Mouse (Mus musculus) lung, postnatal 0 days (tissue): ENCODE data around the gene Pi16. TPM values are rescaled to one million over a fixed set of nuclear protein-coding genes. Genes with fewer than 3 reads are reported as not detected.
"Not testable (repeated sequence)": the region's sequence is repeated elsewhere in the genome, so short reads cannot be mapped to it uniquely, and the experiment has no call there.

Experiments
- ATAC-seq: fragments of 200-750 bp; cut with Nextera tagmentation; 2 replicates; pipeline ENCODE4 v1.8.0; 2017; ENCODE audit warnings: moderate library complexity
- DNase-seq: peaks from one replicate; pipeline ENCODE4 v3.0.0-alpha.2; 2016; ENCODE audit warnings: low spot score
- H3K27ac ChIP-seq: fragments of 300-500 bp; sonication (generic); 2 replicates; pipeline ENCODE4 v1.5.1; 2014; ENCODE audit warnings: antibody characterized with exemption, mild to moderate bottlenecking, low read length, mixed read lengths
- H3K27me3 ChIP-seq: fragments of 300-500 bp; sonication (generic); replicated peaks from 2 replicates; pipeline ENCODE4 v1.6.1; 2014; ENCODE audit warnings: low read length, mixed read lengths; ENCODE audit not compliant: insufficient read depth
- H3K36me3 ChIP-seq: fragments of 300-500 bp; sonication (generic); 2 replicates; pipeline ENCODE4 v1.6.1; 2014; ENCODE audit warnings: low read length, mixed read lengths; ENCODE audit not compliant: insufficient read depth
- H3K4me1 ChIP-seq: fragments of 300-500 bp; sonication (generic); 2 replicates; pipeline ENCODE4 v1.6.1; 2014; ENCODE audit warnings: antibody characterized with exemption, low read depth, low read length, mixed read lengths; ENCODE audit not compliant: insufficient read depth
- H3K4me2 ChIP-seq: fragments of 300-500 bp; sonication (generic); replicated peaks from 2 replicates; pipeline ENCODE4 v1.6.1; 2014; ENCODE audit warnings: low read depth, mild to moderate bottlenecking, low read length, moderate library complexity, mixed read lengths
- H3K4me3 ChIP-seq: fragments of 300-500 bp; sonication (generic); 2 replicates; pipeline ENCODE4 v1.5.1; 2014; ENCODE audit warnings: low read depth, low read length
- H3K9ac ChIP-seq: fragments of 300-500 bp; sonication (generic); replicated peaks from 2 replicates; pipeline ENCODE4 v1.6.1; 2014; ENCODE audit warnings: low read depth, mild to moderate bottlenecking
- H3K9me3 ChIP-seq: fragments of 300-500 bp; sonication (generic); 2 replicates; pipeline ENCODE4 v1.6.1; 2016; ENCODE audit warnings: low read length, mixed read lengths
- CTCF ChIP-seq: IDR thresholded peaks from 2 replicates; pipeline ENCODE4 v1.5.1; 2016; ENCODE audit warnings: antibody characterized with exemption, mild to moderate bottlenecking
- EP300 ChIP-seq: IDR thresholded peaks from 2 replicates; pipeline ENCODE4 v1.6.1; 2016; ENCODE audit warnings: antibody characterized with exemption, mild to moderate bottlenecking, control low read depth
- WGBS: fragments of 180-500 bp; shearing (Covaris S2); extraction: QIAGEN DNeasy Blood & Tissue Kit; methylation state at CpG from one replicate; pipeline ENCODE4 v1.1.7; 2014; 5-methylcytosine and 5-hydroxymethylcytosine counted together
- polyA plus RNA-seq: library from polyadenylated mRNA; unstranded; fragments of >200 nt; fragmentation: Nextera tagmentation; extraction: Ambion mirVana; gene quantifications from 2 replicates; pipeline ENCODE4 v1.2.1, GENCODE M21; 2015

Pi16 gene
- polyA plus RNA-seq: 2.2 and 2.8 TPM in 2 replicates

DNA sequence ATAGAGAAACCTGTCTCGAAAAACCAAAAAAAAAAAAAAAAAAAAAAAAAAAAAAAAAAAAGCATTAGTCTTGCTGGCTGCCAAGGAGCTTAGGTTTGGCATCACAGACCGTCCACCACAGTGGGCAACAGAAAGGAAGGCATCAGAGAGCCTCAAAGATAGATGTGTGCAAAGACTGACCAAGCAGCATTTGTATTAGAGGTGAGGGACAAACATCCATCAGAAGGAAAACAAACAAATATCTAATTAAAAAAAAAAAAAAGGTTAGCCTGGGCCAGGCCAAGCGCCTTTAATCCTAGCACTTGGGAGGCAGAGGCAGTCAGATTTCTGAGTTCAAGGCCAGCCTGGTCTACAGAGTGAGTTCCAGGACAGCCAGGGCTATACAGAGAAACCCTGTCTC, at the start of gene Pi16:
TSS of gene Pi16 (plus strand) at position 301 of the 400 bp plus-strand sequence.
- DNase-seq, H3K36me3 ChIP-seq, H3K4me1 ChIP-seq, H3K9me3 ChIP-seq, H3K27me3 ChIP-seq, H3K9ac ChIP-seq, H3K4me3 ChIP-seq, H3K4me2 ChIP-seq, H3K27ac ChIP-seq, ATAC-seq: not testable (repeated sequence)
- 84% methylated on average over 3 of the region's 3 CpGs for WGBS

DNA sequence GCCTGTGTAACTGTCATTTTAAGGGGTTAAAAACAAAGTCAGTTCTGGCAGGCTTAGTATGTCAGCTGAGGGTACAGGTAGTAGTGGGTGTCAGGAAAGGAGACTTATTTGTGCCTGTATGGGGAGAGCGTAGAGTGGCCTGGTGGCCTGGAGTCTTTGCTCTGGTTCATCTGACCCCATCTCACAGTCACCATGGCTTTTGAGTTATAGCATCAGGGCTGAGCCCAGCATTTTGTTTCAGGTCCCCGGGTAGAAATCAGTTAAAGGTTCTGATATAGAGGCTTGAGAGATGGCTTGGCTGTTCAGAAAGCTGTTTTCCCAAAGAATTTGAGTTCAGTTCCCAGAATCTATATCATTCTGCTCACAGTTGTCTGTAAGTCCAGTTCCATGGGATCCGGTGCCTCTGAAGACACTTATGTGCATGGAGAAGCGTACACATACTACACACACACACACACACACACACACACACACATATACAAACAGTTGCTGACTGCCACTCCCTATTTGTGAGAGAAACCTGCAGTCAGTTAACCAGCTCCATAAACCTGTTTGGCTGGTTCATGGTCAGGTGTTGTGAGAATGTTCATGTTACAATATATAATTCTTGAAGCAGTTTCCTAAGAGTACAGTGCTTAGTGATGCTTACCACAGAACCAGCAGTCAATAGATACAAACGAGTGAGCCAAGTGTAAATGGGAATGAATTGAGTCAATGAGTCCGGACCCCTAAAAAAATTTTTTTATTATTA, 49.4 kb upstream of the Pi16 start:
- no peak overlapping the region for H3K9ac ChIP-seq
- H3K4me3 ChIP-seq: peak overlapping the region; percentile 76
- peak; percentile 85 for DNase-seq
- H3K27ac ChIP-seq: peak overlapping the region; percentile 95
- H3K9me3 ChIP-seq: no peaks in the 10 kb centered on the region
- no peaks in the 10 kb centered on the region for H3K27me3 ChIP-seq
- peak overlapping the region; percentile 69 for H3K4me2 ChIP-seq
- TF ChIP-seq CTCF: no peak
- peak; percentile 69 for ATAC-seq
- H3K4me1 ChIP-seq: peaks cover 4% of the 10 kb centered on the region; the same call in 1 of the 2 replicates
- no peaks in the 10 kb centered on the region for H3K36me3 ChIP-seq
- 47% methylated on average over 6 of the region's 6 CpGs for WGBS

DNA sequence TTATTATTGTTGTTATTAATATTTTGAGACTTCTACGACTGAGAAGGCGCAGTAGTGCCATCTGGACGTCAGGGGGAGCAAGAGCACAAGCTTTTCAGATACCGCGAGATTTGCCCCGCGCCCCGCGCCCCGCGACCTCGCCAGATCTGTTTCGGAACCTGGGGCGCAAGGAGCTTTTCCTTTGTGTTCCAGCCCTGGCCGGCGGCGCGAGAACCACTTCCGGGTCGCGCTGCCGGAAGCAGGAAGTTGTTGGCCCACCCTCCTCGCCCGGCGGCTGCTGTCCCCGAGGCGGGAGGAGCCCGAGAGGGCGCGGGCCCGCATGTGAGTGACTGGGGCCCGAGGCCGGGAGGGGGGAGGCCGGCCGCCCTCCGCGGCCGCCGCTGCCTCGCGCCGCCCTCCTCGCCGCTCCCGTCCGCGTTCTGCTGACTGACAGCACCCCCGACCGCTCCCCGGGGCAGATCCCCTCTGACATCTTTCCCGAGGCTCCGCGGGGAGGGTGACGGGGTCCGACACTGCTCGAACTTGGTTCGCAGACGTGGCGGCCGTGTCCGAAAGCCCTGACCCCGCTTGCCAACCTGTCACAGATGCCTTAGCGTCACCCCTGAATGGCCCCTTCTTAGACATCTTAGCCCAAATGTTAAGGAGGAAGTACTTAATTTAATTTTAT, 48.7 kb upstream of the Pi16 start, which contains the start of gene BC004004:
TSS of gene BC004004 (plus strand) at position 107 of the 667 bp plus-strand sequence.
- Histone ChIP-seq H3K27ac (peak within 1 kb of the TSS; percentile 95), H3K4me2 (peak within 1 kb of the TSS; percentile 69), H3K36me3 (no peaks in the 10 kb centered on the region), H3K9ac (peak within 1 kb of the TSS; percentile 92), H3K9me3 (no peaks in the 10 kb centered on the region), H3K27me3 (no peaks in the 10 kb centered on the region), H3K4me3 (peak within 1 kb of the TSS; percentile 76), H3K4me1 (peaks cover 4% of the 10 kb centered on the region; the same call in 1 of the 2 replicates)
- DNase-seq (peak; percentile 99), ATAC-seq (peak; percentile 95)
- TF ChIP-seq CTCF (peak; percentile 72), EP300 (peak; percentile 76)
- 0% methylated on average over 52 of the region's 63 CpGs for WGBS

DNA sequence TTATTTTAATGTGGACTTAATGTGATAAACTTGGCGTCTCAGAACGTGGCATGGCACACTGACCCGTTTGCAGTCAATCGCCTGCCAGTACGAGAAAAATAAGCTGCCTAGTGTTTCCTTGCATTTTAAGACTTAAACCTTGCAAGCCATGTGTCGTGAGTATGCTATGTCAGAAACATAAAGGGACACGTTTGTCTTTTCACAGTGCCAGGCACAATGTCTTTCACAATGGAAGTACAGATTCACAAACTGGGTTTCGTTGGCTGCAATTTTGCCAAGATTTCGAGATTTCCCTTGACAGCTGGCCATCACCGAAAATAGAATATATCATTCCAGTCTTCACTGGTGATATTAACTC, 48.2 kb upstream of the Pi16 start:
- H3K9ac ChIP-seq: peak overlapping the region; percentile 92
- ATAC-seq (no peak), DNase-seq (no peak)
- peaks cover 3% of the 10 kb centered on the region; the same call in 1 of the 2 replicates for H3K4me1 ChIP-seq
- peak overlapping the region; percentile 95 for H3K27ac ChIP-seq
- H3K4me2 ChIP-seq: peak overlapping the region; percentile 69
- no peaks in the 10 kb centered on the region for H3K27me3 ChIP-seq
- H3K36me3 ChIP-seq: no peaks in the 10 kb centered on the region
- H3K9me3 ChIP-seq: no peaks in the 10 kb centered on the region
- peak overlapping the region; percentile 76 for H3K4me3 ChIP-seq
- WGBS: 13% methylated on average over 10 of the region's 10 CpGs
- no peak for TF ChIP-seq CTCF
- no peak for TF ChIP-seq EP300

DNA sequence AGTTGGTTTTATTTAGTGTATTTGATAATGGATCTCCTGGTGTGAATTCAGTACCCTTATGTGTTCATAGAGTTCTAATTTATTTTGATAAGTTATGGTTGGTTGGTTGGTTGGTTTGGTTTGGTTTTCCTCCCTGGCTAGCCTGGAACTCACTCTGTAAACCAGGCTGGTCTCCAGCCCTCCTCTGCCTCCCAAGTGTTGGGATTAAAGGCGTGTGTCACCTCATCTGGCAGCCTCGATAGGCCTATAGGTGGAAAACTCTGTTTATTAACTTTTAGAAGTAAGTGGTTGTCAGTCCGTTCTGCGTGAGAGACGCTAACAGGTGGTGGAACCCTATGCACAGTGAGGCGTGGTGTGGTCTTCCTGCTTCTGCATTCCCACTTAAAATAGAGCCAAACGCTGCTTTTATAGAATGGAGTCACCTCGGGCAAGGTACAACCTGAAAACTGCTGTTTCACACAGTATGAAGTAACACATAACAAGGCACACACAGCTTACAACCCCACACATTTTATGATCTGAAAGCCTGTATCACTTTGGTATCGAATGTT, 47.3 kb upstream of the Pi16 start:
- Histone ChIP-seq H3K4me3 (no peak overlapping the region), H3K9me3 (no peaks in the 10 kb centered on the region), H3K27ac (no peak overlapping the region), H3K9ac (no peak overlapping the region), H3K4me1 (no peaks in the 10 kb centered on the region), H3K36me3 (no peaks in the 10 kb centered on the region), H3K4me2 (no peak overlapping the region), H3K27me3 (no peaks in the 10 kb centered on the region)
- 81% methylated on average over 9 of the region's 9 CpGs for WGBS
- DNase-seq (no peak), ATAC-seq (no peak)
- TF ChIP-seq CTCF: no peak
- no peak for TF ChIP-seq EP300

DNA sequence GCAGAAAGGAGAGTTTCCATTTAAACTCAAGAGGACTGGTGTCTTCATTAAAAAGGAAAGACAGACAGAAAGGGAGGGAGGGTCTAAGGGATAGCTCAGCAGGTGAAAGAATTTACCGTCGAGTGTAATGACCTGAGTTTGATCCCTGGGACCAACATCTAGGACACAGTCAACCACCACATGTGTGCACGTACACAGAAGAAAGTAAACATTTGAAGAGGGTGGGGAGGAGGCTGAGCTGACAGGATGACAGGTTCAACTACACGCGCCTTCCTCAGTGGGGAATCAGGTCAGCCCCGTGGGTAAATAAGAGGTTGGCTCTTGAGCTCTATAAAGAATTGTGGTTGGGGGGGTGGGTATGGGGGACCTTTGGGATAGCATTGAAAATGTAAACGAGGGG, 44.3 kb upstream of the Pi16 start:
- ATAC-seq (no peak), DNase-seq (no peak)
- no peaks in the 10 kb centered on the region for H3K9me3 ChIP-seq
- no peaks in the 10 kb centered on the region for H3K4me1 ChIP-seq
- H3K9ac ChIP-seq: no peak overlapping the region
- no peak overlapping the region for H3K4me2 ChIP-seq
- TF ChIP-seq CTCF: no peak
- TF ChIP-seq EP300: no peak
- no peaks in the 10 kb centered on the region for H3K27me3 ChIP-seq
- 48% methylated on average over 7 of the region's 7 CpGs for WGBS
- H3K27ac ChIP-seq: no peak overlapping the region
- H3K36me3 ChIP-seq: no peaks in the 10 kb centered on the region
- H3K4me3 ChIP-seq: no peak overlapping the region
